Mouse (Mus musculus): ENCODE results near the gene Pigv.

Gene Pigv

DNA sequence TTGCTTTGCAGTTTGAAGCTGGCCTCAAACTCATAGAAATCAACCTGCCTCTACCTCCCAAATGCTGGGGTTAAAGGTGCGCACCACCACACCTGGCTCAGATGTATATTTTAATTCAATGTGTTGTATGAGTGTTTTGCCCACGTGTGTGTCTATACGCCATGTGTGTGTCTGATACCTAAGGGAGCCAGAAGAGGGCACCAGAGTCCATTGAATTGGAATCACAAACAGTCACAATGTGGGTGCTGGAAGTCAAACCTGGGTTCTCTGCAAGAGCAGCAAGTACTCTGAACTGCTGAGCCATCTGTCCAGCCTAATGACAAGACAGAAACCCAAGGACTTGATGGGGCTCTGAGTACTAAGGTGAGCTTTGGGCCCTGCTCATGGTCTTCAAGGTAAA lies 27.3 kb downstream of the Pigv start:
- no peak for DNase-seq

DNA sequence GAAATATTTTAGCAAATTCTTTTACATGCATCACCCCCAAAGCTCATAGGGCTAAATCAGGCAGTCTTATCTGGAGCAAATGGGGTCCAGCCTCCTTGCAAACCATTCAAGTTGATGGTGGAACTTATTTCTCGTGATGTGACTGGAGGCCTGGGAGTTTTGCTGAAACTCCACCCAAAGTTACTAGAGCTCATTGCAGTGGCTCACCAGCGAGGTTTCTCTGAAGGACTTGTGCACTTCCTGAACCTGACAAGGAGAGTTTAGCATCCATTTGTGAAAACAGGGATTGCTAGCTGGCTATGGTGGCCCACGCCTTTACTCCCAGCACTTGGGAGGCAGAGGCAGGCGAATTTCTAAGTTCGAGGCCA lies 38.4 kb downstream of the Pigv start:
- no peak for DNase-seq

- DNase-seq: peak; percentile 86
These were observed 39.0 kb downstream of the Pigv start for GRCm38 (mm10) chr4:133633332-133634042.

GRCm38 (mm10) chr4:133632483-133633327 lies 39.7 kb downstream of the Pigv start:
- peak; percentile 32 for DNase-seq

DNA sequence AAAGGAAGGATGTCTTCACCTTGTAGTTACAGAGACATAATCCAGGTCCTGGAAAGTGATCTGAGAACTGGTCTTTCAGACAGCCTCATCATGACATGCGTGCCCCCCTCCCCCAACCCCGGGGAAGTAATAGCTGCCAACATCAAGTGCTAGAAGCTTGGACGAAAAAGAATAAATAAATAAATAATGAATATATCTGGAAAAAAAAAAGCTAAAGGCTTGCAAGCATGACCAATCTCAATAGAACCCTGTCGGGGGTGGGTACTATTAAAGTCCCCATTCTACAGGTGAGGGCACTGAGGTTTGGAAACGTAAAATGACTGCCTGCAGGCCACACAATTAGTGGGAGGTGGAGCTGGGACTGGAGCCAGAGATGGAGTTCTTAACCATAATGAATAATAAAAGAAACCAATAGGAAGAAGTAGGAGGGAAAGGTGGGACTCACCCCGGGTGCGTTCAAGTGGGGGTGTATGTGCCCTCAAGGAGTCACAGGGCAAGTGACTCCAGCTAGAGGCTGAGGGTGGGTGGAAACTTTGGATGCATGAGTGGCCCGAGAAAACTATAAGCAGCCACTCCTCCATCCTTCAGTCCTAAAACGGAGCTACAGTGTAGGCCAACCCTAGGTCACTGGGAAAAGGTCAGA lies 40.6 kb downstream of the Pigv start:
- DNase-seq: peak; percentile 55

- DNase-seq: peak; percentile 34
These were observed 41.2 kb downstream of the Pigv start for GRCm38 (mm10) chr4:133631071-133631768.

DNA sequence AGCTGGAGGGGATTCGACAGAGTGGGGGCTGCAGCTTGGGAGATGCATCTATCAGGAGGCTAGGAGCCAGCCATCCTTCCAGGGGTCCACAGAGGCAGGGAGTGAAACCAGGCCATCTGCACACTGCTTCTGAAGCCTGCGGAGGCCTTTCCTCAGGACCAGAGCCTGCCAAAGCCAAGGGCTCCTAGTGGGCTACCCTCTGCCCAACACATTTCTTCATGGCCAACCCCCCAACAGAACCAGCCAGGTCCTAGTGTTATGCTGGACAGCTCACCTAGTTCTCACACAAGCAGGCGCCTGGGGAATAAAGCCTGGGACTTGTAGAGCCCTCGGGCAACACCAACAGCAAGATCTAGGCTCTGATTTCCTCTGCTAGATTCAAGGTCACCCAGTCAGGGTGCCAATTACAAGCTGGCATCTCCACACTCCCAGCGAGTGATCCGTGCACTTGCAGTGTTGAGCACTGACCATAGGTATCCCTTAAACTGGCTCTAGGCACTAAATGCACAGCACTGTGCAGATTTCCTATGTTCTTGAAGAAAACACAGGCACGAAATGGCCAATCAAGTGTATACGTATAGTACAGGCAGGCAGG lies 42.0 kb downstream of the Pigv start:
- no peak for DNase-seq

GRCm38 (mm10) chr4:133629191-133629590 lies 43.3 kb downstream of the Pigv start:
- no peak for DNase-seq

DNA sequence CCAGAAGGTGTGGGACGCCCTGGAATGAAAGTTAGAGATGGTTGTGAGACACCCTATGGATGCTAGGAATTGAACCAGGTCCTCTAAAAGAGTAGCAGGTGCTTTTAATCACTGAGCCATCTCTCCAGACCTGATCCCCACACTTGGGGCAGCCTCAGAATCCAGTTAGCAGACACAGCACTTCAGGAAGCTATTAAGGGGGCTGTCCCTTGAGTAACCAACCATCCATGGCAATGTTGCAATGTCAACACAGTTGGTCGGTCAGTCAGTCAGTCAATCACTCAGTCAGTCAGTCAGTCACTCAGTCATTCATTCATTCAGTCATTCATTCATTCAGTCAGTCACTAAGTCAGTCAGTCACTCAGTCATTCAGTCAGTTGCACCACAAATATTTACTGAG lies 43.9 kb downstream of the Pigv start:
- no peak for DNase-seq

- DNase-seq: no peak
These were observed 45.4 kb downstream of the Pigv start for GRCm38 (mm10) chr4:133627039-133627438.

GRCm38 (mm10) chr4:133626621-133627020 lies 45.8 kb downstream of the Pigv start:
- no peak for DNase-seq

GRCm38 (mm10) chr4:133626221-133626620 lies 46.2 kb downstream of the Pigv start:
- DNase-seq: no peak

GRCm38 (mm10) chr4:133625621-133626071 lies 46.8 kb downstream of the Pigv start:
- peak; percentile 78 for DNase-seq

GRCm38 (mm10) chr4:133624830-133625229 lies 47.6 kb downstream of the Pigv start:
- DNase-seq: no peak

GRCm38 (mm10) chr4:133622161-133622695 lies 50.2 kb downstream of the Pigv start:
- DNase-seq: no peak

- DNase-seq: no peak
These were observed 51.8 kb downstream of the Pigv start for GRCm38 (mm10) chr4:133620668-133621067.

- DNase-seq: no peak
These were observed 52.8 kb downstream of the Pigv start for GRCm38 (mm10) chr4:133619473-133620136.

DNA sequence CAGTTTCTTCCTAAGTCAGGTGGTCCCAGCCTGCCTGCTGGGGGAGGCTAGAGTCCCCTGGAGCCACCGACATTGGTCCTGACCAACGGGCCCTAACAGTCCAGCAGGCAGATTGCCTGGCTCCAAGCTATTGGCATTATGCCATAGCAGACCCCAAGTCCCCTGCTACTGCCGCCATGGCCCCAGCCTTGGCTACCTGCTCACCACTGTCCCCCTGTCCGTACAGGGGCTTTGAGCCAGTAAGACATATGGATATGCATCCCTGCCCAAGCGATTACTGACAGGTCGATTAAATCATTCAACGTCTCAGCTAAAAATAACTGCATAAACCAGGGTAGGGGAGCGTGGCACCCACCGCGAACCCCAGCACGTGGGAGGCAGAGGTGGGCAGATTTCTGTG lies 54.5 kb downstream of the Pigv start:
- no peak for DNase-seq

- DNase-seq: peak; percentile 30
These were observed 57.0 kb downstream of the Pigv start for GRCm38 (mm10) chr4:133615416-133615815.

DNA sequence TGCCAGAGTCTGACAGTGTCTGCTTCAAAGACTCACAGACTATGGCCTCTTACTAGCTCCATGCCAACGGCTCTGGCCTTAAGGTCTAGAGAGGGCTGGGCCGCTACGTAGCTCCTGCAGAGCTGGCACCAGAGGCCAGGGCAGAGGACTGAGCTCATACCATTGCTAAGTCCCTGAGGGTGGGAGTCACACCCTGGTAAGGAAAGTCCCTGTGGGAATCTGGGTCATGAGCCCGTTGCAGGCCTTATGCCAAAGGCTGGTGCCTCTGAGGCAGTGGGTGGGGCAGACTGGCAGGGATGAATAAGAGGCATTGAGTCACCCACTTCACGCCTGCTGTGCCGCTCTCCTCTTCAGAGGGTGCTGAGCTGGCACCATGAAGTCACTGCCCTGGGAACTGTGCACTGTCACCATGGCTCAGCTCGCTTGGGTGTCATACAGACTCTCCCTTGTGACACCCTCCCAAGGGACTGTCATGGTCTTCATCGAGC lies 58.1 kb downstream of the Pigv start:
- DNase-seq: no peak

- DNase-seq: no peak
These were observed 58.6 kb downstream of the Pigv start for GRCm38 (mm10) chr4:133613867-133614266.

DNA sequence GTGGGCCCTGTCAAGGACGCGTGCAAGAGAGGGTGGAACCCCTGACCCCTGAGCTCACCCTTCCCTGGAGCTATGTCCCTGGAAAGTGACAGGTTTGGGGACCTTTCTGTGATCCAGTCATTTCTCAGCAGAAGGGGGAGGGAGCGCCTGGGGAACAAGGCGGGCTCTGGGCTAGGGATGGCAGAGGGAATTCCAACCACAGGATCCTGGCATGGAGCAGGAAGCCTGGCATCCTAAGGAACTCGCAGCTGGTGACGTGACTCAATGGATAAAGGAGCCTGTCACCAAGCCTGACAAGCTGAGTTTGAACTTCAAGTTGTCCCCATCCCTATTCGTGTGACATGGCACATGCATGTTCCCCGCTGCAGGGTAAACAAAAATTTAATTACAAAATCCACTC lies 59.4 kb downstream of the Pigv start:
- no peak for DNase-seq
